Mouse (Mus musculus): ENCODE results near the gene Trmt10b. TPM values are rescaled to one million over a fixed set of nuclear protein-coding genes. Genes with fewer than 3 reads are reported as not detected.
A peak's percentile ranks its signal among the peaks of the same experiment; 100 is the strongest.

The Trmt10b gene
- polyA plus RNA-seq, 1 experiment from 2014 or later: 20.6 TPM

DNA sequence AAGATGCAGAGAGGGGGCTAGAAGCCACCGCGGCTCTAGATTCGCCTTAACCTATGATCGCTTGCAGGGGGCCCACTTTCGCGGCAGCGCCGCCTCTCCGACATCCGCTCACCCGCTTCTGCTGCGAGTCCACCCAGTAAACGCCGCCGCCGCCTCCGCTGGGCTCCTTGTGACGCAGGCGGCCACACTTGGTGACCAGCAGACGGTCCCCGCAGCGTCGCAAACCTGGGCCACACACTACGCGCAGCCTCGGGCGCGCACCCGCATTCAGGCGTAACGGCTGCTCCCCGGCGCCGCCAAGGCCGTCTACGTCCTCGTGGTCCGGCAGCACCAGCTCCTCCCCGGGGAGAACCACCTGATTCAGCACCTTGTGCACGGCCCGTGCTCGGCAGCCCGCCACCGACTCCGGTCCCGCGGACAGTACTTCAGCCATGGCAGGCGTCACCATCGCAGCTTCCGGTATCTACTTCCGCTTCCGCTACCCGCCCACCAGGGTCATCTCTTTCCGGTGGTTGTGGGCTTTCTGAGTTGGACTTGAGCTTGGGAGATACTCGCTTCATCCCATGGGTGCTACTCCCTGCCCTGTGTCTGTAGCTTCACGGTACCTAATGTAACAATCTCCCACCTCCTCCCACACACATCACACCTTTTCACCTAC, 23.4 kb downstream of the Trmt10b start:
- Histone ChIP-seq H3K9me3 (ENCODE audit: control insufficient read depth, low read length) (no peaks in the 10 kb centered on the region), H3K36me3 (ENCODE audit: control insufficient read depth, insufficient read depth, low read length) (peaks cover 31% of the 10 kb centered on the region), H3K27me3 (ENCODE audit: control insufficient read depth, insufficient read depth, low read length) (no peaks in the 10 kb centered on the region; the same call in 1 of the 2 replicates), H3K4me3 (ENCODE audit: low read length) (peak overlapping the region; percentile 92), H3K4me2 (replicated peaks; ENCODE audit: low read depth, low read length) (peak overlapping the region; percentile 76), H3K9ac (ENCODE audit: low read depth, low read length) (peak overlapping the region; percentile 86), H3K27ac (ENCODE audit: low read depth, low read length) (peak overlapping the region; percentile 84), H3K4me1 (ENCODE audit: control insufficient read depth, insufficient read depth, low read length) (peaks cover 6% of the 10 kb centered on the region)
- under 1% methylated on average over 56 of the region's 56 CpGs for WGBS
- peak; percentile 89 for ATAC-seq (ENCODE audit: low FRiP score, low TSS enrichment)

DNA sequence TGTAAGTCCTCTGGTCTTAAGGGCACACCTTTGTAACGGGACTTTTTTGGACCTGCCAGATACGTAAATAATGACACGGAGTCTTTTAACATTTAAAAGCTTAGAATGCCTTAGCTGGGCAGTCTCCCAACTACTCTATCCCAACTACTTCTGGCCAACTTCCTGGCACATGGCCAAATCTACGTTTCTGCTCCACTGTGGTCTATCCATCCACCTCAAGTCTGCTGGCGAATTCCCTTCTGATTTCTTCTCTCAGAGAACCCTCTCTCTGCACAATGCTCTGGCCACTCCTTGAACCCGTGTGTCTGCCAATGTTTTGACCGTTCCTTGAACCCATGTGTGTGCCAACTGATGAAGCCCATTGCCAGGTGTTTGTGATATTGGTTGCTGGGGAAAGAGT, 34.2 kb downstream of the Trmt10b start:
- Histone ChIP-seq H3K27ac (ENCODE audit: low read depth, low read length) (no peak overlapping the region), H3K9me3 (ENCODE audit: control insufficient read depth, low read length) (no peaks in the 10 kb centered on the region), H3K9ac (ENCODE audit: low read depth, low read length) (no peak overlapping the region), H3K4me1 (ENCODE audit: control insufficient read depth, insufficient read depth, low read length) (no peaks in the 10 kb centered on the region), H3K4me2 (replicated peaks; ENCODE audit: low read depth, low read length) (no peak overlapping the region), H3K27me3 (ENCODE audit: control insufficient read depth, insufficient read depth, low read length) (no peaks in the 10 kb centered on the region), H3K4me3 (ENCODE audit: low read length) (no peak overlapping the region), H3K36me3 (ENCODE audit: control insufficient read depth, insufficient read depth, low read length) (no peaks in the 10 kb centered on the region)
- no peak for ATAC-seq (ENCODE audit: low FRiP score, low TSS enrichment)
- 86% methylated on average over 7 of the region's 7 CpGs for WGBS

DNA sequence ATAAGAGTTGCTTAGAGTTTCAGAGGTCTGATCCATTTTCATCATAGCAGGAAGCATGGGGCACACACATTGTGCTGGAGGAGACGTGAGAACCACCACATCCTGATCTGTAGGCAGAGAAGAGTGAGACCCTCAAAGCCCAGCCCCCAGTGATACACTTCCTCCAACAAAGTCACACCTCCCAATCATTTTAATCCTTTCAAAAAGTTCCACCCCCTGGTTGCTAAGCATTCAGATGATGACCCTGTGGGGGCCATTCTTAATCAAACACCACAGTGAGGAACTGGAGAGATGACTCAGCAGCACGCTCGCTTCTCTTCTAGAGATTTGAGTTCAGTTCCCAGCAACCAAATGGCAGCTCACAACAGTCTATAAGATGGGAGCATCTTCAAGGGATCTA, 35.5 kb downstream of the Trmt10b start:
- Histone ChIP-seq H3K36me3 (ENCODE audit: control insufficient read depth, insufficient read depth, low read length) (no peaks in the 10 kb centered on the region), H3K9ac (ENCODE audit: low read depth, low read length) (no peak overlapping the region), H3K27me3 (ENCODE audit: control insufficient read depth, insufficient read depth, low read length) (no peaks in the 10 kb centered on the region), H3K4me3 (ENCODE audit: low read length) (no peak overlapping the region), H3K9me3 (ENCODE audit: control insufficient read depth, low read length) (no peaks in the 10 kb centered on the region), H3K27ac (ENCODE audit: low read depth, low read length) (no peak overlapping the region), H3K4me1 (ENCODE audit: control insufficient read depth, insufficient read depth, low read length) (no peaks in the 10 kb centered on the region), H3K4me2 (replicated peaks; ENCODE audit: low read depth, low read length) (no peak overlapping the region)
- ATAC-seq (ENCODE audit: low FRiP score, low TSS enrichment): no peak
- 66% methylated on average over 3 of the region's 3 CpGs for WGBS

- H3K27ac ChIP-seq (ENCODE audit: low read depth, low read length): peak overlapping the region; percentile 98
- H3K27me3 ChIP-seq (ENCODE audit: control insufficient read depth, insufficient read depth, low read length): no peaks in the 10 kb centered on the region
- H3K9me3 ChIP-seq (ENCODE audit: control insufficient read depth, low read length): no peaks in the 10 kb centered on the region
- no peak; the same call in 1 of the 2 replicates for ATAC-seq (ENCODE audit: low FRiP score, low TSS enrichment)
- H3K9ac ChIP-seq (ENCODE audit: low read depth, low read length): peak overlapping the region; percentile 96; the same call in 1 of the 2 replicates
- peaks cover 11% of the 10 kb centered on the region for H3K4me1 ChIP-seq (ENCODE audit: control insufficient read depth, insufficient read depth, low read length)
- WGBS: 63% methylated on average over 9 of the region's 9 CpGs
- peak overlapping the region; percentile 75 for H3K4me2 ChIP-seq (replicated peaks; ENCODE audit: low read depth, low read length)
- peak overlapping the region; percentile 97 for H3K4me3 ChIP-seq (ENCODE audit: low read length)
- H3K36me3 ChIP-seq (ENCODE audit: control insufficient read depth, insufficient read depth, low read length): peaks cover 3% of the 10 kb centered on the region; the same call in 1 of the 2 replicates
These were observed 44.3 kb downstream of the Trmt10b start for GRCm38 (mm10) chr4:45341226-45341625.

- ATAC-seq (ENCODE audit: low FRiP score, low TSS enrichment): peak; percentile 94
- Histone ChIP-seq H3K9me3 (ENCODE audit: control insufficient read depth, low read length) (no peaks in the 10 kb centered on the region), H3K4me3 (ENCODE audit: low read length) (peak within 1 kb of the TSS; percentile 97), H3K36me3 (ENCODE audit: control insufficient read depth, insufficient read depth, low read length) (peaks cover 3% of the 10 kb centered on the region; the same call in 1 of the 2 replicates), H3K27me3 (ENCODE audit: control insufficient read depth, insufficient read depth, low read length) (no peaks in the 10 kb centered on the region), H3K4me2 (replicated peaks; ENCODE audit: low read depth, low read length) (peak within 1 kb of the TSS; percentile 75), H3K9ac (ENCODE audit: low read depth, low read length) (peak within 1 kb of the TSS; percentile 96), H3K27ac (ENCODE audit: low read depth, low read length) (peak within 1 kb of the TSS; percentile 98), H3K4me1 (ENCODE audit: control insufficient read depth, insufficient read depth, low read length) (peaks cover 11% of the 10 kb centered on the region)
- 2% methylated on average over 42 of the region's 42 CpGs for WGBS
These were observed 44.8 kb downstream of the Trmt10b start, which contains the start of gene Dcaf10 for GRCm38 (mm10) chr4:45341669-45342249. Dcaf10 (plus strand) TSS chr4:45342101.

GRCm38 (mm10) chr4:45342286-45343155, 45.6 kb downstream of the Trmt10b start, which contains the start of gene Exosc3:
Exosc3 (minus strand) TSS chr4:45342732.
- no peaks in the 10 kb centered on the region for H3K27me3 ChIP-seq (ENCODE audit: control insufficient read depth, insufficient read depth, low read length)
- peak within 1 kb of the TSS; percentile 98 for H3K27ac ChIP-seq (ENCODE audit: low read depth, low read length)
- H3K4me2 ChIP-seq (replicated peaks; ENCODE audit: low read depth, low read length): peak within 1 kb of the TSS; percentile 75
- peaks cover 9% of the 10 kb centered on the region; the same call in 1 of the 2 replicates for H3K36me3 ChIP-seq (ENCODE audit: control insufficient read depth, insufficient read depth, low read length)
- H3K9me3 ChIP-seq (ENCODE audit: control insufficient read depth, low read length): no peaks in the 10 kb centered on the region
- H3K4me3 ChIP-seq (ENCODE audit: low read length): peak within 1 kb of the TSS; percentile 97
- ATAC-seq (ENCODE audit: low FRiP score, low TSS enrichment): peak; percentile 87
- peak within 1 kb of the TSS; percentile 96 for H3K9ac ChIP-seq (ENCODE audit: low read depth, low read length)
- WGBS: 1% methylated on average over 69 of the region's 76 CpGs
- H3K4me1 ChIP-seq (ENCODE audit: control insufficient read depth, insufficient read depth, low read length): peaks cover 11% of the 10 kb centered on the region

- Histone ChIP-seq H3K27me3 (ENCODE audit: control insufficient read depth, insufficient read depth, low read length) (no peaks in the 10 kb centered on the region), H3K36me3 (ENCODE audit: control insufficient read depth, insufficient read depth, low read length) (peaks cover 36% of the 10 kb centered on the region; the same call in 1 of the 2 replicates), H3K9ac (ENCODE audit: low read depth, low read length) (no peak overlapping the region), H3K4me3 (ENCODE audit: low read length) (no peak overlapping the region), H3K4me1 (ENCODE audit: control insufficient read depth, insufficient read depth, low read length) (no peaks in the 10 kb centered on the region), H3K4me2 (replicated peaks; ENCODE audit: low read depth, low read length) (no peak overlapping the region), H3K9me3 (ENCODE audit: control insufficient read depth, low read length) (no peaks in the 10 kb centered on the region), H3K27ac (ENCODE audit: low read depth, low read length) (no peak overlapping the region)
- 90% methylated on average over 3 of the region's 3 CpGs for WGBS
- ATAC-seq (ENCODE audit: low FRiP score, low TSS enrichment): no peak
These were observed 59.7 kb downstream of the Trmt10b start for GRCm38 (mm10) chr4:45356653-45357052.

All from kidney, embryonic 14.5 days (tissue).